Mouse (Mus musculus) lung, postnatal 0 days (tissue): ENCODE data around the gene St7l. TPM values are rescaled to one million over a fixed set of nuclear protein-coding genes. Genes with fewer than 3 reads are reported as not detected.

Experiments used
- ATAC-seq: fragments of 200-750 bp; cut with Nextera tagmentation; 2 replicates; pipeline ENCODE4 v1.8.0; 2017; ENCODE audit warnings: moderate library complexity
- DNase-seq: peaks from one replicate; pipeline ENCODE4 v3.0.0-alpha.2; 2016; ENCODE audit warnings: low spot score
- H3K27ac ChIP-seq: fragments of 300-500 bp; sonication (generic); 2 replicates; pipeline ENCODE4 v1.5.1; 2014; ENCODE audit warnings: antibody characterized with exemption, mild to moderate bottlenecking, low read length, mixed read lengths
- H3K27me3 ChIP-seq: fragments of 300-500 bp; sonication (generic); replicated peaks from 2 replicates; pipeline ENCODE4 v1.6.1; 2014; ENCODE audit warnings: low read length, mixed read lengths; ENCODE audit not compliant: insufficient read depth
- H3K36me3 ChIP-seq: fragments of 300-500 bp; sonication (generic); 2 replicates; pipeline ENCODE4 v1.6.1; 2014; ENCODE audit warnings: low read length, mixed read lengths; ENCODE audit not compliant: insufficient read depth
- H3K4me1 ChIP-seq: fragments of 300-500 bp; sonication (generic); 2 replicates; pipeline ENCODE4 v1.6.1; 2014; ENCODE audit warnings: antibody characterized with exemption, low read depth, low read length, mixed read lengths; ENCODE audit not compliant: insufficient read depth
- H3K4me2 ChIP-seq: fragments of 300-500 bp; sonication (generic); replicated peaks from 2 replicates; pipeline ENCODE4 v1.6.1; 2014; ENCODE audit warnings: low read depth, mild to moderate bottlenecking, low read length, moderate library complexity, mixed read lengths
- H3K4me3 ChIP-seq: fragments of 300-500 bp; sonication (generic); 2 replicates; pipeline ENCODE4 v1.5.1; 2014; ENCODE audit warnings: low read depth, low read length
- H3K9ac ChIP-seq: fragments of 300-500 bp; sonication (generic); replicated peaks from 2 replicates; pipeline ENCODE4 v1.6.1; 2014; ENCODE audit warnings: low read depth, mild to moderate bottlenecking
- H3K9me3 ChIP-seq: fragments of 300-500 bp; sonication (generic); 2 replicates; pipeline ENCODE4 v1.6.1; 2016; ENCODE audit warnings: low read length, mixed read lengths
- CTCF ChIP-seq: IDR thresholded peaks from 2 replicates; pipeline ENCODE4 v1.5.1; 2016; ENCODE audit warnings: antibody characterized with exemption, mild to moderate bottlenecking
- EP300 ChIP-seq: IDR thresholded peaks from 2 replicates; pipeline ENCODE4 v1.6.1; 2016; ENCODE audit warnings: antibody characterized with exemption, mild to moderate bottlenecking, control low read depth
- WGBS: fragments of 180-500 bp; shearing (Covaris S2); extraction: QIAGEN DNeasy Blood & Tissue Kit; methylation state at CpG from one replicate; pipeline ENCODE4 v1.1.7; 2014; 5-methylcytosine and 5-hydroxymethylcytosine counted together
- polyA plus RNA-seq: library from polyadenylated mRNA; unstranded; fragments of >200 nt; fragmentation: Nextera tagmentation; extraction: Ambion mirVana; gene quantifications from 2 replicates; pipeline ENCODE4 v1.2.1, GENCODE M21; 2015

Gene St7l
- polyA plus RNA-seq, 1 experiment from 2014 or later = 28.4 TPM

- peaks cover 20% of the 10 kb centered on the region; the same call in 1 of the 2 replicates for H3K27me3 ChIP-seq
- ATAC-seq (no peak), DNase-seq (peak; percentile 34)
- no peaks in the 10 kb centered on the region for H3K4me1 ChIP-seq
- H3K36me3 ChIP-seq = no peaks in the 10 kb centered on the region
- peak overlapping the region; percentile 51; the same call in 1 of the 2 replicates for H3K4me3 ChIP-seq
- no peak for TF ChIP-seq CTCF
- no peak for TF ChIP-seq EP300
- H3K27ac ChIP-seq = no peak overlapping the region
- H3K4me2 ChIP-seq = no peak overlapping the region
- WGBS = 3% methylated on average over 5 of the region's 5 CpGs
- no peaks in the 10 kb centered on the region for H3K9me3 ChIP-seq
- no peak overlapping the region for H3K9ac ChIP-seq
These were observed 99.1 kb downstream of the St7l start for GRCm38 (mm10) chr3:104962866-104963265.

GRCm38 (mm10) chr3:104963331-104964276 is 99.8 kb downstream of the St7l start:
- 26% methylated on average over 12 of the region's 13 CpGs for WGBS
- no peak overlapping the region for H3K4me2 ChIP-seq
- H3K9me3 ChIP-seq = no peaks in the 10 kb centered on the region
- H3K36me3 ChIP-seq = no peaks in the 10 kb centered on the region
- H3K27me3 ChIP-seq = peaks cover 20% of the 10 kb centered on the region; the same call in 1 of the 2 replicates
- ATAC-seq = no peak
- DNase-seq = no peak
- no peak overlapping the region for H3K4me3 ChIP-seq
- TF ChIP-seq EP300 (no peak), CTCF (no peak)
- H3K27ac ChIP-seq = no peak overlapping the region
- H3K4me1 ChIP-seq = no peaks in the 10 kb centered on the region
- no peak overlapping the region for H3K9ac ChIP-seq

GRCm38 (mm10) chr3:104965070-104965855 is 101.5 kb downstream of the St7l start:
- TF ChIP-seq EP300 (no peak), CTCF (no peak)
- H3K4me2 ChIP-seq = no peak overlapping the region
- H3K4me3 ChIP-seq = no peak overlapping the region
- H3K27ac ChIP-seq = no peak overlapping the region
- H3K36me3 ChIP-seq = no peaks in the 10 kb centered on the region
- ATAC-seq (no peak), DNase-seq (no peak)
- H3K9ac ChIP-seq = no peak overlapping the region
- WGBS = 66% methylated on average over 8 of the region's 8 CpGs
- H3K9me3 ChIP-seq = no peaks in the 10 kb centered on the region
- H3K27me3 ChIP-seq = peaks cover 16% of the 10 kb centered on the region; the same call in 1 of the 2 replicates
- no peaks in the 10 kb centered on the region for H3K4me1 ChIP-seq

GRCm38 (mm10) chr3:104965991-104966554 is 102.3 kb downstream of the St7l start:
- H3K9ac ChIP-seq = no peak overlapping the region
- WGBS = 81% methylated on average over 7 of the region's 7 CpGs
- H3K36me3 ChIP-seq = no peaks in the 10 kb centered on the region
- no peaks in the 10 kb centered on the region for H3K4me1 ChIP-seq
- 0 out of 2 replicates have a peak, but pooled peaks cover 9% of the 10 kb centered on the region for H3K27me3 ChIP-seq
- no peak overlapping the region for H3K27ac ChIP-seq
- no peak overlapping the region for H3K4me2 ChIP-seq
- no peak for TF ChIP-seq CTCF
- no peak for TF ChIP-seq EP300
- no peak overlapping the region for H3K4me3 ChIP-seq
- H3K9me3 ChIP-seq = no peaks in the 10 kb centered on the region
- ATAC-seq (no peak), DNase-seq (no peak)

DNA sequence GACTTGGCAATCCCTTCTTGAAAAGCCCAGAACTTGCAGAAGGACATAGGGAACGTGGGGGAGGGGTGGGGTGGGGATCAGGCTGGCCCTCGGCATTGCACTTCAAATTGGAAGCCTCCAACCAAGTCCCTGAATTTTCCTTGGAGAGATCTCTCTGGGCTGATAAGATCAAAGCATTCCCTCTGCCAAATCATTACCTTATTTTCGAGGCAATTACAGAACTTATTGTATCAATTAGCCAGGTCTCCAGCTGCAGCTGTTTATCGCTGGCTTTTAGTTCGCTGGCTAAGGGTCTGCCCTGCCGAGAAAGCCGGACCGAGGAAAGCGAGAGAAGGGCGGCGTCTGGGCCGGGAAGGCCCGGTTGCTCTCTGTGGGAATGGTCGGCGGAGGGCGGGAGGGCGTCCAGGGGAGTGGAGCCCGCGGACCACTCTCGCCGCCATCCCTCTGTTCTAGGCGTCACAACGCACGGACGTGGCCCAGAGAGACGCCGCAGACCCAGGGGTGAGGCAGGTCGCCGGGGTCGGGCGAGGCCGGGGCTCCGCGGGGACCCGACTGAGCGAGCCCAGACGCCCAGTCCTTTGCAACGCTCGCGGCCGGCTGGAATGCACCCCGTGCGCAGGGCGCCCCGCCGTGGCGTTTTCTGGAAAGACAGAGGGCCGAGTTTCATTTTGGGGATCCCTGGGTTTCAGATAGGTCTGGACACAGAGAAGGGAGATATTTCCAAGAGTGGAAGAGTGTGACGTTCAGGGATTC is 103.9 kb downstream of the St7l start:
- TF ChIP-seq EP300 = no peak
- TF ChIP-seq CTCF = peak; percentile 89

More for the DNA sequence above, 103.9 kb downstream of the St7l start:
- H3K4me2 ChIP-seq = peak overlapping the region; percentile 70
- no peaks in the 10 kb centered on the region for H3K9me3 ChIP-seq
- ATAC-seq = peak; percentile 88
- H3K4me1 ChIP-seq = no peaks in the 10 kb centered on the region
- H3K36me3 ChIP-seq = no peaks in the 10 kb centered on the region
- WGBS = under 1% methylated on average over 48 of the region's 49 CpGs
- 0 out of 2 replicates have a peak, but pooled peaks cover 7% of the 10 kb centered on the region for H3K27me3 ChIP-seq
- DNase-seq = peak; percentile 87
- peak overlapping the region; percentile 71 for H3K27ac ChIP-seq
- peak overlapping the region; percentile 51 for H3K4me3 ChIP-seq
- H3K9ac ChIP-seq = peak overlapping the region; percentile 58

Other genes with a start within 250 kb of the St7l start
- 17.2 and 17.5 TPM in 2 replicates for gene Slc16a1, start 225.3 kb upstream of the St7l start, polyA plus RNA-seq
- 3.7 and 4.4 TPM in 2 replicates for gene Ppm1j, start 82.9 kb upstream of the St7l start, polyA plus RNA-seq
- 0.02 TPM in 2 replicates for gene Fam19a3, start 82.2 kb upstream of the St7l start, polyA plus RNA-seq
- 242 and 258 TPM in 2 replicates for gene Rhoc, start 75.6 kb upstream of the St7l start, polyA plus RNA-seq
- 22.2 and 28.8 TPM in 2 replicates for gene Mov10, start 45.4 kb upstream of the St7l start, polyA plus RNA-seq
- gene Capza1, start 500 bp downstream of the St7l start, polyA plus RNA-seq = 110 and 119 TPM in 2 replicates
- 0.44 and 0.88 TPM in 2 replicates for gene Wnt2b, start 97.9 kb downstream of the St7l start, polyA plus RNA-seq
- gene Cttnbp2nl, start 189.1 kb downstream of the St7l start, polyA plus RNA-seq = 70.4 and 82.1 TPM in 2 replicates
- gene 4930564D02Rik, start 202.8 kb downstream of the St7l start, polyA plus RNA-seq = not detected in 2 replicates